Mouse (Mus musculus) liver, embryonic 14.5 days (tissue): Measurements from ENCODE around the gene Zp2. TPM values are rescaled to one million over a fixed set of nuclear protein-coding genes. Genes with fewer than 3 reads are reported as not detected.
A peak's percentile ranks its signal among the peaks of the same experiment; 100 is the strongest.

Experiments
- ATAC-seq: fragments of 200-750 bp; cut with Nextera tagmentation; 2 replicates; pipeline ENCODE4 v1.8.0; 2017; ENCODE audit warnings: moderate number of reproducible peaks, mild to moderate bottlenecking, moderate library complexity; ENCODE audit not compliant: insufficient read depth
- DNase-seq, 3 experiments: peaks; one replicate each; pipeline ENCODE4 v3.0.0-alpha.2; 2012 to 2013; ENCODE audit warnings: low read depth in 3 of 3, low spot score in 3 of 3
- H3K27ac ChIP-seq: fragments of 300-500 bp; sonication (generic); 2 replicates; pipeline ENCODE4 v1.5.1; 2014; ENCODE audit warnings: moderate library complexity, mild to moderate bottlenecking, control low read depth, inconsistent platforms
- H3K27me3 ChIP-seq: fragments of 300-500 bp; sonication (generic); 2 replicates; pipeline ENCODE4 v1.6.1; 2014; ENCODE audit warnings: mild to moderate bottlenecking, low read length, moderate library complexity; ENCODE audit not compliant: control insufficient read depth, insufficient read depth
- H3K36me3 ChIP-seq: fragments of 300-500 bp; sonication (generic); replicated peaks from 2 replicates; pipeline ENCODE4 v1.6.1; 2014; ENCODE audit warnings: low read depth; ENCODE audit not compliant: control insufficient read depth, insufficient read depth
- H3K4me1 ChIP-seq, 2 experiments: fragments of 200-500 bp in 1 of 2; fragments of 300-500 bp in 1 of 2; sonication (generic) in 1 of 2; replicated peaks; 2 replicates each; pipeline ENCODE4 v1.6.1; 2012 to 2014; ENCODE audit warnings: antibody characterized with exemption in 1 of 2, inconsistent platforms in 1 of 2, low read length in 1 of 2; ENCODE audit not compliant: control insufficient read depth in 2 of 2, insufficient read depth in 2 of 2
- H3K4me2 ChIP-seq: fragments of 300-500 bp; sonication (generic); 2 replicates; pipeline ENCODE4 v1.6.1; 2014; ENCODE audit warnings: low read depth, mild to moderate bottlenecking, control low read depth, moderate library complexity
- H3K4me3 ChIP-seq, 2 experiments: fragments of 200-500 bp in 1 of 2; fragments of 300-500 bp in 1 of 2; sonication (generic) in 1 of 2; 2 replicates each; pipeline ENCODE4 v1.5.1; 2012 to 2014; ENCODE audit warnings: low read depth in 2 of 2, low read length in 2 of 2, mild to moderate bottlenecking in 2 of 2, control low read depth in 1 of 2, inconsistent platforms in 1 of 2, moderate library complexity in 1 of 2; ENCODE audit not compliant: insufficient read depth in 1 of 2
- H3K9ac ChIP-seq: fragments of 300-500 bp; sonication (generic); replicated peaks from 2 replicates; pipeline ENCODE4 v1.6.1; 2014; ENCODE audit warnings: mild to moderate bottlenecking, control low read depth, moderate library complexity
- H3K9me3 ChIP-seq: fragments of 300-500 bp; sonication (generic); 2 replicates; pipeline ENCODE4 v1.6.1; 2016; ENCODE audit warnings: low read length, mixed read lengths; ENCODE audit not compliant: control insufficient read depth
- CTCF ChIP-seq: IDR thresholded peaks from 2 replicates; pipeline ENCODE4 v1.5.1; 2016; ENCODE audit warnings: antibody characterized with exemption, low read depth, control low read depth
- EP300 ChIP-seq: IDR thresholded peaks from 2 replicates; pipeline ENCODE4 v1.6.1; 2016; ENCODE audit warnings: antibody characterized with exemption, low read depth
- WGBS: fragments of 180-500 bp; shearing (Covaris S2); extraction: QIAGEN DNeasy Blood & Tissue Kit; methylation state at CpG from one replicate; pipeline ENCODE4 v1.1.7; 2014; ENCODE audit not compliant: insufficient replicate concordance; 5-methylcytosine and 5-hydroxymethylcytosine counted together
- polyA plus RNA-seq, 2 experiments: library from polyadenylated mRNA; depleted of rRNA in 1 of 2; stranded (reverse) in 1 of 2; unstranded in 1 of 2; fragments of >200 nt; fragmentation: Nextera tagmentation in 1 of 2; extraction: Ambion mirVana in 1 of 2; gene quantifications; 2 replicates each; pipeline versions ENCODE4 v1.2.1 to v1.2.3; 2012 to 2014

The Zp2 gene
- polyA plus RNA-seq, 2 experiments = not detected

DNA sequence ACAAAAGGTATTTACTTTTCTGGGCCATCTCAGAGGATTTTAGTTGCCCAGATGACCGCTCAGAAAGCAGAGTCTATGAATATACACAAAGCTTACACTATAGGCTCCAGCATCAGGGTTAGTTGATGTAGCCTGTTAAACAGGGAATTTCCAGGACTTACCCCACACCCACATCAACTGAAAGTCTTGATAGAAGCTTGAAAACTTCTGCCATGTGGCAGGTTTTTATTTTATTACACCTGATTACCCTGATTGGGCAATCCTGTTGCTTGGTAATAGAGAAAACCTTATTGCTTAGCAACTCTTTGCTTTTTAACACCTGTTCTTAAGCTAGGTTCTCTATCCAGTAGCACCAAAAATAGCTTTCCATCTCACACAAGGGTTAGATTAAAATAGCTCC, 2.3 kb downstream of the Zp2 start:
- TF ChIP-seq CTCF (no peak), EP300 (no peak)
- WGBS = 48% methylated on average over 1 of the region's 1 CpGs
- DNase-seq = no peak
- Histone ChIP-seq H3K9me3 (no peaks in the 10 kb centered on the region), H3K4me1 (no peaks in the 10 kb centered on the region), H3K27ac (no peak overlapping the region), H3K4me3 (no peak overlapping the region), H3K4me2 (no peak overlapping the region), H3K27me3 (no peaks in the 10 kb centered on the region), H3K36me3 (no peaks in the 10 kb centered on the region), H3K9ac (no peak overlapping the region)
- no peak for ATAC-seq

- Histone ChIP-seq H3K27me3 (no peaks in the 10 kb centered on the region), H3K9me3 (no peaks in the 10 kb centered on the region), H3K36me3 (no peaks in the 10 kb centered on the region), H3K27ac (no peak overlapping the region), H3K4me1 (no peaks in the 10 kb centered on the region), H3K4me2 (no peak overlapping the region), H3K9ac (no peak overlapping the region), H3K4me3 (no peak overlapping the region)
- no peak for DNase-seq
- TF ChIP-seq EP300 = no peak
- no peak for TF ChIP-seq CTCF
- no peak for ATAC-seq
- 56% methylated on average over 4 of the region's 4 CpGs for WGBS
Measured at GRCm38 (mm10) chr7:120128951-120129350, 16.1 kb downstream of the Zp2 start.

- Histone ChIP-seq H3K9ac (no peak overlapping the region), H3K27ac (no peak overlapping the region), H3K4me3 (no peak overlapping the region), H3K4me1 (no peaks in the 10 kb centered on the region), H3K36me3 (no peaks in the 10 kb centered on the region), H3K27me3 (no peaks in the 10 kb centered on the region), H3K9me3 (no peaks in the 10 kb centered on the region), H3K4me2 (no peak overlapping the region)
- 50% methylated on average over 4 of the region's 4 CpGs for WGBS
- DNase-seq (no peak), ATAC-seq (no peak)
- TF ChIP-seq EP300 (no peak), CTCF (no peak)
Measured at GRCm38 (mm10) chr7:120127686-120128059, 17.4 kb downstream of the Zp2 start.

DNA sequence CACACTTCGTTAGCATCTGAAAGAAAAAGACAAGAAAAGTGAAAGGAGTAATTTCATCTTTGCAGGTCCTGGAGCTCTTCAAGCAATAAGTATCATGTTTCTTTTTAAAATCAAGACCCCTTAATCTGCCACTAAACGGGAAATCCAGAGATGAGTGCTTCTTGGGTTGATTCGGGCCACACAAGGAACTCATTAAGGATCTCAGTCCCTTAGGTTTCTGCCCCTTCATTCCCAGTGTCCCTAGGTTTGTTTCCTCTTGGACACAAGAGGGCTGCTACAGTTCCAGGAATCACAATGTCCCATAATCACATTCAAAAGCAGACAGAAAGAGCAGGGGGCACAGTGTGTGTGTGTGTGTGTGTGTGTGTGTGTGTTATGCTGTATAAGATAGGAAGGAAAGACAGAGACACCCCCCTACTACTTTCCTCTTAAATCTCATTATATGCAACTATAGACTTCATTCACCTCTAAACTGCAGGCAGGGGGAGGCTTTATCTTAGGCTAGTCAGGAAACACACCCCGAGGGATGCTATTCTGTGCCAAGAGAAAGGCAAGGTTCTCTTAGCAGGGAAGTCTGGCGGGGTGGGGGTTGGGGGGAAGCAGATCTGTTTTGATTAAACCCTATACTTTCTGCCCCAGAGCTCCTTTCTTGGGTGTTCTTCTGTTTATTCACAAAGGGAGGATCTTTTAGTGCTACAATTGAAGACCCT, 18.0 kb downstream of the Zp2 start:
- ATAC-seq (no peak), DNase-seq (no peak)
- no peak overlapping the region for H3K27ac ChIP-seq
- H3K9me3 ChIP-seq = no peaks in the 10 kb centered on the region
- H3K9ac ChIP-seq = no peak overlapping the region
- H3K36me3 ChIP-seq = no peaks in the 10 kb centered on the region
- WGBS = 34% methylated on average over 5 of the region's 5 CpGs
- H3K4me1 ChIP-seq = no peaks in the 10 kb centered on the region
- H3K4me3 ChIP-seq = no peak overlapping the region
- H3K4me2 ChIP-seq = no peak overlapping the region
- no peaks in the 10 kb centered on the region for H3K27me3 ChIP-seq
- no peak for TF ChIP-seq CTCF
- TF ChIP-seq EP300 = no peak

DNA sequence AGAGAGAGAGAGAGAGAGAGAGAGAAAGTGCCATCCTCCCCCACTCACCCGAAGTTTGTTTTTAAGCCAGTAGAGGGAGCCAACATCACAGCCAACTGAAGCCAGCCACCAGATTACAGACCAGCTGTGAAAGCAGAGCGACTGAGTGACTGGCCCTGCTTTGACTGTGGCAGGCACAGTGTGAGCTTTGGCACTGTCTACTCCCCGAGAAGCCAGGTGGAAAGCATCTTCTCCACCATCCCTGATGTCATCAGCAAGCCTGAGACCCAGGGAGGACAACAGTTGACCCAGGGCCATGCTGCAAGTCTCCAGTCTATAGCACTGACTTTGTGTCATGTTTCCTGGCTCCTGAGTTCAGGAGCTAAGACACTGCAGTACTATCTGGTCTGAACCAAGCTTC, 20.2 kb downstream of the Zp2 start:
- H3K4me3 ChIP-seq = no peak overlapping the region
- no peak for TF ChIP-seq EP300
- TF ChIP-seq CTCF = peak; percentile 75
- H3K27me3 ChIP-seq = no peaks in the 10 kb centered on the region
- no peak overlapping the region for H3K4me2 ChIP-seq
- ATAC-seq (peak; percentile 50), DNase-seq (peak in 1 of 3 experiments; percentile 17)
- H3K36me3 ChIP-seq = no peaks in the 10 kb centered on the region
- H3K27ac ChIP-seq = no peak overlapping the region
- WGBS = 2% methylated on average over 3 of the region's 3 CpGs
- H3K9ac ChIP-seq = no peak overlapping the region
- H3K9me3 ChIP-seq = no peaks in the 10 kb centered on the region
- no peaks in the 10 kb centered on the region for H3K4me1 ChIP-seq
